In the genomic region with DNA sequence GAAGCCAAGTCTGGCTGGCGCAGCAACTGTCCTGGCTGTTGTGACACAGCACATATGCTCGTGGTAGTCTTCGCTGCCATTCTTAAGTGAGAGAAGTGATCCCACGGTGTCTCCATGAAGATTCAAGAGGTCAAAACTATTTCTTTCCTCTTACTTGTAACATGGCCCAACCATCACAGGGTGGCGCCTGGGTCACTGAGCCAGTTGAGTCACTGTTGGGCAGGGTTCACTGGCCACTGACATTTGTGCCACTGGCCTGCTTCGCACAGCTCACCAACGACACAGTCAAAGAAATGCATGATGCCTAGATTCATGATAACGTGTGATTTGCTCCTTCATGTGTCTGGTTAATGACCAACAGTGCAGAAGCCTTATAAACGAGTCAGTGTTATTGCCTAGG, we compare ENCODE assay signal across 13 mouse cellular contexts.
DNase-seq lines count a peak whose midpoint lies in the region; ATAC-seq and TF ChIP-seq lines count a peak whose summit lies in the region.
"Had no signal": no experiment of that assay in that cellular context is flagged by ENCODE, and none has a peak within 500 bp of the region (broad histone marks: within the 10 kb centered on the region; RNA-seq: fewer than 3 reads in every experiment).

No protein-coding gene starts in this region.

- no peak overlapping the region for H3K27ac ChIP-seq in gastrocnemius, adult 2 months
- no peak overlapping the region for H3K27ac ChIP-seq in kidney, postnatal 0 days
- H3K27ac ChIP-seq in kidney, embryonic 16.5 days (ENCODE audit: low read length), result no peak overlapping the region
- no peak overlapping the region for H3K27ac ChIP-seq in midbrain, embryonic 11.5 days (ENCODE audit: low read depth, low read length)
- no peak overlapping the region for H3K27ac ChIP-seq in midbrain, embryonic 15.5 days
- H3K27ac ChIP-seq in stomach, postnatal 0 days (replicated peaks), result no peak overlapping the region
- H3K27ac ChIP-seq: intestine, embryonic 15.5 days; limb, embryonic 13.5 days; macrophage; neural tube, embryonic 12.5 days had no signal

- H3K9me3 ChIP-seq in kidney, postnatal 0 days (replicated peaks; ENCODE audit: low read length), result no peaks in the 10 kb centered on the region
- no peaks in the 10 kb centered on the region for H3K9me3 ChIP-seq in kidney, embryonic 16.5 days (ENCODE audit: low read length)
- no peaks in the 10 kb centered on the region for H3K9me3 ChIP-seq in midbrain, embryonic 11.5 days (ENCODE audit: control insufficient read depth, low read length)
- H3K9me3 ChIP-seq in midbrain, embryonic 15.5 days, result no peaks in the 10 kb centered on the region
- no peaks in the 10 kb centered on the region for H3K9me3 ChIP-seq in stomach, postnatal 0 days (ENCODE audit: control insufficient read depth, low read length)
- H3K9me3 ChIP-seq: intestine, embryonic 15.5 days; limb, embryonic 13.5 days; neural tube, embryonic 12.5 days had no signal

- no peak for TF ChIP-seq EP300 in stomach, postnatal 0 days (optimal IDR thresholded peaks at IDR 0.05)

- H3K4me1 ChIP-seq in kidney, postnatal 0 days (replicated peaks; ENCODE audit: insufficient read depth, low read length), result no peaks in the 10 kb centered on the region
- no peaks in the 10 kb centered on the region for H3K4me1 ChIP-seq in kidney, embryonic 16.5 days (ENCODE audit: insufficient read depth, low read length)
- no peaks in the 10 kb centered on the region for H3K4me1 ChIP-seq in midbrain, embryonic 11.5 days (ENCODE audit: control insufficient read depth, insufficient read depth, low read length)
- H3K4me1 ChIP-seq in midbrain, embryonic 15.5 days, result no peaks in the 10 kb centered on the region
- H3K4me1 ChIP-seq in stomach, postnatal 0 days (replicated peaks; ENCODE audit: control insufficient read depth, insufficient read depth), result no peaks in the 10 kb centered on the region
- H3K4me1 ChIP-seq: intestine, embryonic 15.5 days; limb, embryonic 13.5 days; neural tube, embryonic 12.5 days had no signal

- no peak for ATAC-seq in kidney, postnatal 0 days (replicated peaks; ENCODE audit: low FRiP score, low read depth)
- no peak for ATAC-seq in kidney, embryonic 16.5 days (ENCODE audit: low FRiP score, low TSS enrichment)
- ATAC-seq in midbrain, embryonic 11.5 days (ENCODE audit: low FRiP score), result no peak
- no peak for ATAC-seq in midbrain, embryonic 15.5 days (replicated peaks)
- ATAC-seq in stomach, postnatal 0 days (ENCODE audit: low FRiP score, low TSS enrichment), result no peak
- ATAC-seq: forebrain, embryonic 16.5 days; intestine, embryonic 15.5 days; midbrain, embryonic 16.5 days had no signal

- no peak overlapping the region for H3K4me2 ChIP-seq in kidney, postnatal 0 days (ENCODE audit: low read length)
- H3K4me2 ChIP-seq in kidney, embryonic 16.5 days (replicated peaks; ENCODE audit: low read depth, low read length), result no peak overlapping the region
- no peak overlapping the region for H3K4me2 ChIP-seq in midbrain, embryonic 11.5 days
- H3K4me2 ChIP-seq in midbrain, embryonic 15.5 days, result no peak overlapping the region
- H3K4me2 ChIP-seq in stomach, postnatal 0 days (replicated peaks; ENCODE audit: low read depth), result no peak overlapping the region
- H3K4me2 ChIP-seq: intestine, embryonic 15.5 days; limb, embryonic 13.5 days; neural tube, embryonic 12.5 days had no signal

- intact Hi-C loops in gastrocnemius, adult 2 months (cut with DNase I), result no loop called here

- no peak overlapping the region for H3K9ac ChIP-seq in kidney, postnatal 0 days (ENCODE audit: low read depth, low read length)
- no peak overlapping the region for H3K9ac ChIP-seq in kidney, embryonic 16.5 days (replicated peaks; ENCODE audit: low read length)
- no peak overlapping the region for H3K9ac ChIP-seq in midbrain, embryonic 11.5 days (ENCODE audit: low read length)
- no peak overlapping the region for H3K9ac ChIP-seq in midbrain, embryonic 15.5 days
- no peak overlapping the region for H3K9ac ChIP-seq in stomach, postnatal 0 days (ENCODE audit: low read length)
- H3K9ac ChIP-seq: intestine, embryonic 15.5 days; limb, embryonic 13.5 days; neural tube, embryonic 12.5 days had no signal

- no peaks in the 10 kb centered on the region for H3K36me3 ChIP-seq in kidney, postnatal 0 days (ENCODE audit: insufficient read depth, low read length)
- H3K36me3 ChIP-seq in kidney, embryonic 16.5 days (ENCODE audit: insufficient read depth, low read length), result no peaks in the 10 kb centered on the region
- no peaks in the 10 kb centered on the region for H3K36me3 ChIP-seq in midbrain, embryonic 11.5 days (ENCODE audit: control insufficient read depth, insufficient read depth, low read length)
- H3K36me3 ChIP-seq in midbrain, embryonic 15.5 days (replicated peaks), result no peaks in the 10 kb centered on the region
- H3K36me3 ChIP-seq in stomach, postnatal 0 days (ENCODE audit: control insufficient read depth, insufficient read depth, low read length), result no peaks in the 10 kb centered on the region
- H3K36me3 ChIP-seq: intestine, embryonic 15.5 days; limb, embryonic 13.5 days; neural tube, embryonic 12.5 days had no signal

- H3K4me3 ChIP-seq in gastrocnemius, adult 2 months, result no peak overlapping the region
- no peak overlapping the region for H3K4me3 ChIP-seq in kidney, postnatal 0 days (replicated peaks; ENCODE audit: low read depth, low read length)
- H3K4me3 ChIP-seq in kidney, embryonic 16.5 days (ENCODE audit: low read length), result no peak overlapping the region
- no peak overlapping the region for H3K4me3 ChIP-seq in midbrain, embryonic 11.5 days (ENCODE audit: low read depth, low read length)
- H3K4me3 ChIP-seq in midbrain, embryonic 15.5 days, result no peak overlapping the region
- H3K4me3 ChIP-seq in stomach, postnatal 0 days (ENCODE audit: low read depth, low read length), result no peak overlapping the region
- H3K4me3 ChIP-seq: intestine, embryonic 15.5 days; limb, embryonic 13.5 days; neural tube, embryonic 12.5 days had no signal

- whole genome bisulfite sequencing in kidney, postnatal 0 days, result 58% methylated on average over 9 of the region's 9 CpGs
- 64% methylated on average over 9 of the region's 9 CpGs for WGBS in kidney, embryonic 16.5 days
- 81% methylated on average over 9 of the region's 9 CpGs for whole genome bisulfite sequencing in midbrain, embryonic 11.5 days
- WGBS in midbrain, embryonic 15.5 days, result 74% methylated on average over 9 of the region's 9 CpGs
- WGBS in stomach, postnatal 0 days, result 77% methylated on average over 9 of the region's 9 CpGs

- DNase-seq in gastrocnemius, adult 2 months, result peak; percentile 34
- no peak for DNase-seq in gastrocnemius, postnatal 4 days (ENCODE audit: low spot score in 2 of 2)
- DNase-seq in kidney, postnatal 0 days (ENCODE audit: low spot score), result no peak
- peak; percentile 47 for DNase-seq in midbrain, embryonic 11.5 days (ENCODE audit: low spot score, missing footprints)
- no peak for DNase-seq in stomach, postnatal 0 days (ENCODE audit: low spot score)

- no peaks in the 10 kb centered on the region for H3K27me3 ChIP-seq in kidney, postnatal 0 days (ENCODE audit: insufficient read depth, low read length)
- no peaks in the 10 kb centered on the region for H3K27me3 ChIP-seq in kidney, embryonic 16.5 days (ENCODE audit: insufficient read depth, low read length)
- no peaks in the 10 kb centered on the region for H3K27me3 ChIP-seq in midbrain, embryonic 11.5 days (ENCODE audit: control insufficient read depth, insufficient read depth, low read length)
- no peaks in the 10 kb centered on the region; the same call in 1 of the 2 replicates for H3K27me3 ChIP-seq in midbrain, embryonic 15.5 days (replicated peaks)
- H3K27me3 ChIP-seq in stomach, postnatal 0 days (ENCODE audit: control insufficient read depth, insufficient read depth, low read length), result no peaks in the 10 kb centered on the region
- H3K27me3 ChIP-seq: intestine, embryonic 15.5 days; limb, embryonic 13.5 days; neural tube, embryonic 12.5 days had no signal

- peak; percentile 26; the same call in 1 of the 2 replicates for TF ChIP-seq CTCF in gastrocnemius, adult 2 months (IDR thresholded peaks at IDR 0.05)
- peak; percentile 40; the same call in 1 of the 2 replicates for TF ChIP-seq CTCF in kidney, postnatal 0 days (IDR thresholded peaks at IDR 0.05; ENCODE audit: low read depth)
- TF ChIP-seq CTCF in stomach, postnatal 0 days (IDR thresholded peaks at IDR 0.05; ENCODE audit: low read depth), result peak; percentile 43; the same call in 1 of the 2 replicates

Comparison
In these comparisons a context has a peak if more than half of its experiments do, and no peak if none do; other contexts are left out.
1. DNase-seq: peak in gastrocnemius, adult 2 months (single experiment) and midbrain, embryonic 11.5 days (single experiment); none in gastrocnemius, postnatal 4 days (0 of 2), kidney, postnatal 0 days (single experiment) and stomach, postnatal 0 days (single experiment).
2. Peak in every context shown above with its lines, with median percentiles within 50 percentile points of each other: CTCF ChIP-seq.